Comparison of ENCODE assay signal across 34 mouse cellular contexts in the genomic region with DNA sequence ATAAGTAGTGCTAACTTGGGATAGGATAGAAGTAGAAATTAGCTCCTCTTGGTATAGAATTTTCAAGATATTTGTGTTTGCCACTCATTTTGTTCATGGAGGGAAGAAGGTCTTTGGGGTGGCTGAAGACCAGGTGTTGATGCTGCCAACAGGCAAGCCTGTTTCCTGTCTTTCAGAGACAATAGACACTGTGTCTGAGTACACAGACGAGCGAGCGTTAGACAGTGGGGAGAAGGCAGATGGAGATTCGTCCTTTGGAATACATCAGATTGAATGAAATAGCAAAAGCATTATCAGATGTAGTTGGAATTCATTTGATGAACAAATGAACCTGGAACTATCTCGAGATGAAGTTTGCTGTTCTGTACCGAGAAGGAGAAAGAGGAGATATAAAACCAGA.
"Had no signal": no experiment of that assay in that cellular context is flagged by ENCODE, and none has a peak within 500 bp of the region (broad histone marks: within the 10 kb centered on the region; RNA-seq: fewer than 3 reads in every experiment).

No protein-coding gene starts in this region.

- H3K4me3 ChIP-seq: heart, embryonic 10.5 days; heart, embryonic 12.5 days; heart, embryonic 13.5 days; heart, embryonic 15.5 days; hindbrain, embryonic 10.5 days; hindbrain, embryonic 12.5 days; hindbrain, embryonic 13.5 days; hindbrain, embryonic 15.5 days; intestine, embryonic 15.5 days; kidney, embryonic 15.5 days; left cerebral cortex, adult 2 months had no signal

- DNase-seq: heart, postnatal 10 days; heart, postnatal 14 days; heart, postnatal 36 days; heart, postnatal 4 days; kidney, adult 11 months; kidney, adult 18-20 months; kidney, adult 2 months; kidney, adult 8-10 months; kidney, adult 9 months; kidney, postnatal 10 days; kidney, postnatal 14 days; kidney, postnatal 25 days; kidney, postnatal 36 days; kidney, postnatal 4 days; layer of hippocampus, adult 9-11 months; layer of hippocampus, postnatal 36 days had no signal

- H3K27ac ChIP-seq: heart, embryonic 10.5 days; heart, embryonic 13.5 days; heart, embryonic 15.5 days; hindbrain, embryonic 10.5 days; hindbrain, embryonic 12.5 days; hindbrain, embryonic 13.5 days; hindbrain, embryonic 14.5 days; hindbrain, embryonic 15.5 days; hindbrain, postnatal 0 days; intestine, embryonic 15.5 days; kidney, embryonic 15.5 days; kidney, postnatal 0 days; left cerebral cortex, adult 2 months had no signal

- ATAC-seq: hindbrain, embryonic 16.5 days; hindbrain, postnatal 0 days; inflammation-experienced regulatory T-cells, adult 6 months; intestine, embryonic 15.5 days; intestine, embryonic 16.5 days; intestine, postnatal 0 days had no signal
